Mouse (Mus musculus) myocyte (in vitro differentiated cells): Measurements from ENCODE around the gene Armc10.
"Not testable (repeated sequence)": the region's sequence is repeated elsewhere in the genome, so short reads cannot be mapped to it uniquely, and the experiment has no call there.

Source experiments
- E2F4 ChIP-seq: IDR thresholded peaks from one replicate; pipeline ENCODE4 v1.6.1; 2011; ENCODE audit warnings: mild to moderate bottlenecking, control low read depth, moderate library complexity; ENCODE audit not compliant: insufficient read depth
- MAX ChIP-seq: IDR thresholded peaks from one replicate; pipeline ENCODE4 v1.6.1; 2011; ENCODE audit warnings: low read depth, mild to moderate bottlenecking, control low read depth
- MYOD1 ChIP-seq, 3 experiments: IDR thresholded peaks; one replicate each; pipeline ENCODE4 v1.6.1; 2011; ENCODE audit warnings: control low read depth in 2 of 3, low read depth in 2 of 3, mild to moderate bottlenecking in 2 of 3, moderate library complexity in 1 of 3; ENCODE audit not compliant: insufficient read length in 2 of 3, control insufficient read depth in 1 of 3
- MYOG ChIP-seq, 3 experiments: IDR thresholded peaks; one replicate each; pipeline ENCODE4 v1.6.1; 2011; ENCODE audit warnings: control low read depth in 2 of 3, low read depth in 2 of 3, mild to moderate bottlenecking in 2 of 3; ENCODE audit not compliant: insufficient read length in 2 of 3, control insufficient read depth in 1 of 3, insufficient read depth in 1 of 3
- POLR2A ChIP-seq: IDR thresholded peaks from one replicate; pipeline ENCODE4 v1.6.1; 2011; ENCODE audit warnings: low read depth, mild to moderate bottlenecking, control low read depth, moderate library complexity; ENCODE audit not compliant: insufficient read length
- REST ChIP-seq: IDR thresholded peaks from one replicate; pipeline ENCODE4 v1.6.1; 2011; ENCODE audit warnings: mild to moderate bottlenecking, control low read depth, moderate library complexity; ENCODE audit not compliant: insufficient read depth, insufficient read length
- SRF ChIP-seq: IDR thresholded peaks from one replicate; pipeline ENCODE4 v1.6.1; 2011; ENCODE audit warnings: low read depth; ENCODE audit not compliant: control insufficient read depth, insufficient read length
- TCF12 ChIP-seq: IDR thresholded peaks from one replicate; pipeline ENCODE4 v1.6.1; 2011; ENCODE audit warnings: mild to moderate bottlenecking, control low read depth; ENCODE audit not compliant: poor library complexity, insufficient read depth, severe bottlenecking
- USF1 ChIP-seq: IDR thresholded peaks from one replicate; pipeline ENCODE4 v1.6.1; 2011; ENCODE audit warnings: low read depth, mild to moderate bottlenecking, control low read depth, moderate library complexity

DNA sequence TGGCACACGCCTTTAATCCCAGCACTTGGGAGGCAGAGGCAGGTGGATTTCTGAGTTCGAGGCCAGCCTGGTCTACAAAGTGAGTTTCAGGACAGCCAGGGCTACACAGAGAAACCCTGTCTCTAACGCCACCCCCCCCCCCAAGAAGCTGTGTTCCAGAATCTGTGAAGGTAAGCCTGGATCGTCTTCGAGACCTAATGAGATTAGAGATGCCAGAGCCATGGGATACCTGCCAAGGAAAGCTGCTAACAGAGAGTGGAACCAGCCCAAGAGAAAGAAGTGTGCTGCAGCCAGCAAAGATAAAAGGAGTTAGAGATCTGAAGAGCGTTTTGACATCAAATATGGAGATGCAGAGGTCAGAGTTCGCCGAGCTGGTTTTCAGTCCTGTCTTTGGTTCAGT is 62.4 kb downstream of the Armc10 start:
- not testable (repeated sequence) for TF ChIP-seq POLR2A; USF1; MYOD1 (IDR thresholded peaks at IDR 0.05; ENCODE audit: control insufficient read depth in 1 of 3, insufficient read length in 2 of 3, low read depth in 2 of 3); TCF12; MYOG (IDR thresholded peaks at IDR 0.05; ENCODE audit: control insufficient read depth in 1 of 3, insufficient read depth in 1 of 3, insufficient read length in 2 of 3, low read depth in 2 of 3); E2F4; MAX; SRF; REST
